Mouse (Mus musculus) ES-Bruce4 (cell line): ENCODE results near the gene Satl1. TPM values are rescaled to one million over a fixed set of nuclear protein-coding genes. Genes with fewer than 3 reads are reported as not detected.
"Not testable (repeated sequence)": the region's sequence is repeated elsewhere in the genome, so short reads cannot be mapped to it uniquely, and the experiment has no call there.

Source experiments
- H3K27ac ChIP-seq: 2 replicates; pipeline ENCODE4 v1.5.1; 2012; ENCODE audit warnings: low read length, inconsistent platforms; ENCODE audit not compliant: insufficient read depth
- H3K27me3 ChIP-seq: 2 replicates; pipeline ENCODE4 v1.6.1; 2012; ENCODE audit warnings: mild to moderate bottlenecking, low read length, inconsistent platforms; ENCODE audit not compliant: control insufficient read depth, poor library complexity, insufficient read depth, severe bottlenecking
- H3K36me3 ChIP-seq: 2 replicates; pipeline ENCODE4 v1.6.1; 2012; ENCODE audit warnings: inconsistent platforms, mild to moderate bottlenecking, low read length, moderate library complexity; ENCODE audit not compliant: control insufficient read depth, poor library complexity, insufficient read depth, severe bottlenecking
- H3K4me1 ChIP-seq: one replicate; pipeline ENCODE4 v1.8.1; 2011; ENCODE audit warnings: low read length; ENCODE audit not compliant: control insufficient read depth, insufficient read depth
- H3K4me3 ChIP-seq: 2 replicates; pipeline ENCODE4 v1.5.1; 2011; ENCODE audit warnings: low read depth, mild to moderate bottlenecking, low read length
- H3K9ac ChIP-seq: 2 replicates; pipeline ENCODE4 v1.6.1; 2012; ENCODE audit warnings: low read depth, mild to moderate bottlenecking, inconsistent platforms; ENCODE audit not compliant: poor library complexity, severe bottlenecking
- H3K9me3 ChIP-seq: replicated peaks from 2 replicates; pipeline ENCODE4 v1.6.1; 2012; ENCODE audit warnings: mild to moderate bottlenecking, low read length, inconsistent platforms; ENCODE audit not compliant: control insufficient read depth, poor library complexity, insufficient read depth, severe bottlenecking
- CTCF ChIP-seq: IDR thresholded peaks from one replicate; pipeline ENCODE4 v1.8.1; 2011; ENCODE audit warnings: low read depth, low read length
- EP300 ChIP-seq: IDR thresholded peaks from 2 replicates; pipeline ENCODE4 v1.6.1; 2011; ENCODE audit warnings: low read depth, low read length; ENCODE audit not compliant: insufficient read depth
- POLR2A ChIP-seq: IDR thresholded peaks from one replicate; pipeline ENCODE4 v1.8.1; 2011; ENCODE audit warnings: low read length; ENCODE audit not compliant: insufficient read depth
- polyA plus RNA-seq: library from polyadenylated mRNA; stranded (reverse); fragments of >200 nt; gene quantifications from 2 replicates; pipeline ENCODE4 v1.2.4, GENCODE M21; 2011; ENCODE audit warnings: low read depth; ENCODE audit not compliant: missing spikeins, insufficient read depth, insufficient read length

The Satl1 gene
- polyA plus RNA-seq: not detected in 2 replicates

GRCm38 (mm10) chrX:112406679-112407078 is at the start of gene Satl1:
Gene Satl1, minus strand, starts transcription at chrX:112406779.
- Histone ChIP-seq H3K4me1 (no peaks in the 10 kb centered on the region), H3K36me3 (no peaks in the 10 kb centered on the region), H3K27ac (no peak within 1 kb of the TSS), H3K4me3 (no peak within 1 kb of the TSS), H3K27me3 (no peaks in the 10 kb centered on the region), H3K9ac (no peak within 1 kb of the TSS), H3K9me3 (no peaks in the 10 kb centered on the region)
- TF ChIP-seq CTCF: no peak
- TF ChIP-seq POLR2A: no peak
- no peak for TF ChIP-seq EP300

- Histone ChIP-seq H3K27me3 (no peaks in the 10 kb centered on the region), H3K9ac (no peak overlapping the region), H3K4me1 (no peaks in the 10 kb centered on the region), H3K4me3 (no peak overlapping the region), H3K9me3 (no peaks in the 10 kb centered on the region), H3K36me3 (no peaks in the 10 kb centered on the region), H3K27ac (no peak overlapping the region)
- TF ChIP-seq POLR2A: no peak
- TF ChIP-seq EP300: no peak
- TF ChIP-seq CTCF: no peak
Measured at GRCm38 (mm10) chrX:112438064-112438463, 31.5 kb upstream of the Satl1 start.

GRCm38 (mm10) chrX:112437580-112437979 is 31.0 kb upstream of the Satl1 start:
- no peaks in the 10 kb centered on the region for H3K27me3 ChIP-seq
- H3K9ac ChIP-seq: no peak overlapping the region
- no peaks in the 10 kb centered on the region for H3K9me3 ChIP-seq
- no peaks in the 10 kb centered on the region for H3K4me1 ChIP-seq
- no peak for TF ChIP-seq POLR2A
- TF ChIP-seq CTCF: no peak
- no peak for TF ChIP-seq EP300
- H3K4me3 ChIP-seq: no peak overlapping the region
- H3K36me3 ChIP-seq: no peaks in the 10 kb centered on the region
- no peak overlapping the region for H3K27ac ChIP-seq

GRCm38 (mm10) chrX:112422998-112423397 is 16.4 kb upstream of the Satl1 start:
- not testable (repeated sequence) for H3K27me3 ChIP-seq

GRCm38 (mm10) chrX:112412309-112412708 is 5.7 kb upstream of the Satl1 start:
- H3K27me3 ChIP-seq: no peaks in the 10 kb centered on the region
- H3K4me1 ChIP-seq: no peaks in the 10 kb centered on the region
- H3K4me3 ChIP-seq: no peak overlapping the region
- no peak overlapping the region for H3K27ac ChIP-seq
- TF ChIP-seq POLR2A (no peak), CTCF (no peak), EP300 (no peak)
- H3K9ac ChIP-seq: no peak overlapping the region
- H3K36me3 ChIP-seq: no peaks in the 10 kb centered on the region
- H3K9me3 ChIP-seq: no peaks in the 10 kb centered on the region

More at GRCm38 (mm10) chrX:112422998-112423397, 16.4 kb upstream of the Satl1 start:
- H3K4me3 ChIP-seq, H3K36me3 ChIP-seq, H3K9me3 ChIP-seq, H3K9ac ChIP-seq, H3K4me1 ChIP-seq, H3K27ac ChIP-seq: not testable (repeated sequence)

- not testable (repeated sequence) for H3K27me3 ChIP-seq, H3K9me3 ChIP-seq, H3K9ac ChIP-seq, H3K4me1 ChIP-seq, H3K27ac ChIP-seq, H3K36me3 ChIP-seq, H3K4me3 ChIP-seq
Measured at GRCm38 (mm10) chrX:112370577-112371410, 35.8 kb downstream of the Satl1 start.
